Mouse (Mus musculus) liver, adult 2 months (tissue): ENCODE results near the gene Atg16l1. TPM values are rescaled to one million over a fixed set of nuclear protein-coding genes. Genes with fewer than 3 reads are reported as not detected.

Experiments
- DNase-seq: peaks from one replicate; pipeline ENCODE4 v3.0.0-alpha.2; 2011; ENCODE audit warnings: low read depth, low spot score; ENCODE audit errors: extremely low read depth
- H3K27ac ChIP-seq: fragments of 200-500 bp; replicated peaks from 2 replicates; pipeline ENCODE4 v1.5.1; 2012; ENCODE audit warnings: low read depth, mild to moderate bottlenecking, control low read depth, inconsistent platforms, low read length; ENCODE audit not compliant: insufficient read depth
- H3K27me3 ChIP-seq: fragments of 200-500 bp; 2 replicates; pipeline ENCODE4 v1.6.1; 2012; ENCODE audit warnings: mild to moderate bottlenecking, moderate library complexity, low read length, inconsistent platforms; ENCODE audit not compliant: control insufficient read depth, insufficient read depth
- H3K36me3 ChIP-seq: fragments of 200-500 bp; 2 replicates; pipeline ENCODE4 v1.6.1; 2012; ENCODE audit warnings: low read length, inconsistent platforms; ENCODE audit not compliant: control insufficient read depth, insufficient read depth
- H3K4me1 ChIP-seq: fragments of 200-500 bp; 2 replicates; pipeline ENCODE4 v1.6.1; 2011; ENCODE audit warnings: low read length; ENCODE audit not compliant: control insufficient read depth, insufficient read depth
- H3K4me3 ChIP-seq: fragments of 200-500 bp; 2 replicates; pipeline ENCODE4 v1.5.1; 2011; ENCODE audit warnings: low read depth, mild to moderate bottlenecking, control low read depth, low read length, moderate library complexity; ENCODE audit not compliant: insufficient read depth
- H3K79me2 ChIP-seq: fragments of 200-500 bp; 2 replicates; pipeline ENCODE4 v1.6.1; 2012; ENCODE audit warnings: inconsistent platforms, mild to moderate bottlenecking, low read length, moderate library complexity; ENCODE audit not compliant: control insufficient read depth, insufficient read depth
- H3K9ac ChIP-seq: fragments of 200-500 bp; 2 replicates; pipeline ENCODE4 v1.6.1; 2012; ENCODE audit warnings: low read depth, mild to moderate bottlenecking, control low read depth, inconsistent platforms, low read length
- CTCF ChIP-seq: fragments of 200-500 bp; IDR thresholded peaks from 2 replicates; pipeline ENCODE4 v1.5.1; 2011; ENCODE audit warnings: low read depth, low read length, control low read depth
- POLR2A ChIP-seq: fragments of 200-500 bp; IDR thresholded peaks from 2 replicates; pipeline ENCODE4 v1.6.1; 2011; ENCODE audit warnings: low read length, control low read depth; ENCODE audit not compliant: insufficient read depth; ENCODE audit errors: extremely low read depth
- WGBS: fragments of 180-500 bp; shearing (Covaris S2); methylation state at CpG from one replicate; pipeline ENCODE4 v1.1.7; 2018; 5-methylcytosine and 5-hydroxymethylcytosine counted together
- polyA plus RNA-seq: library from polyadenylated mRNA; depleted of rRNA; stranded (reverse); fragments of >200 nt; gene quantifications from 2 replicates; pipeline ENCODE4 v1.2.3, GENCODE M21; 2012; rRNA removed
- total RNA-seq: library from RNA; depleted of rRNA; stranded (reverse); fragments of >200 nt; gene quantifications from 2 replicates; pipeline ENCODE4 v1.2.3, GENCODE M21; 2014; rRNA removed

The Atg16l1 gene
- 30.5 and 33.2 TPM in 2 replicates for total RNA-seq
- polyA plus RNA-seq: 17.6 and 23.1 TPM in 2 replicates

GRCm38 (mm10) chr1:87755641-87756470 lies at the start of gene Atg16l1:
Atg16l1 (plus strand) TSS chr1:87755870.
- WGBS: 1% methylated on average over 79 of the region's 79 CpGs
- peak; percentile 69; the same call in 1 of the 2 replicates for TF ChIP-seq POLR2A
- TF ChIP-seq CTCF: peak; percentile 55
- Histone ChIP-seq H3K9ac (peak within 1 kb of the TSS; percentile 99), H3K36me3 (peaks cover 21% of the 10 kb centered on the region), H3K79me2 (peaks cover 21% of the 10 kb centered on the region), H3K4me3 (peak within 1 kb of the TSS; percentile 97), H3K27ac (peak within 1 kb of the TSS; percentile 80), H3K27me3 (no peaks in the 10 kb centered on the region), H3K4me1 (peaks cover 10% of the 10 kb centered on the region)
- peak; percentile 87 for DNase-seq

DNA sequence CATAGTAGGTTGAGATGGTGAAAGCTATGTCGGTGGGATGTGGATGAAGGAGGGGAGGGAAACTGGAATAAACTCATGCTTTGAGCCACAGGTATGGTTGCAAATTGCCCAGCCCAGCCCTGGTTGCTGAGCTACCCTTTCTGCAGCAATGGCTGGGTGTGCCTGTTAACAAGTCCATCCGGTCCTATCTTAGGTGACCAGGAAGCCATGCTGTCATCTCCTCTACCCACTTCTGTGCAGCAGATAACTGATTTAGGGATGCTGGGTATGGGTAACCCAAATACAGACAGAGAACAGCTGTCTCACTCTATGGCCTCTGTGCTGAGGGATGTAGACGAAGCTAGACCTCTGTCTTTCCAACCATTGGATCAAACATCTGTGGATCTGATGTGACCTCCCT lies 49.3 kb upstream of the Atg16l1 start:
- no peak overlapping the region for H3K27ac ChIP-seq
- no peak overlapping the region for H3K9ac ChIP-seq
- no peaks in the 10 kb centered on the region for H3K27me3 ChIP-seq
- no peaks in the 10 kb centered on the region for H3K4me1 ChIP-seq
- 93% methylated on average over 3 of the region's 3 CpGs for WGBS
- no peak overlapping the region for H3K4me3 ChIP-seq
- H3K36me3 ChIP-seq: no peaks in the 10 kb centered on the region
- no peaks in the 10 kb centered on the region for H3K79me2 ChIP-seq
- TF ChIP-seq CTCF: no peak
- no peak for TF ChIP-seq POLR2A
- DNase-seq: no peak

GRCm38 (mm10) chr1:87709020-87709419 lies 46.6 kb upstream of the Atg16l1 start:
- no peak for TF ChIP-seq CTCF
- no peak for TF ChIP-seq POLR2A
- DNase-seq: no peak
- 83% methylated on average over 6 of the region's 6 CpGs for whole genome bisulfite sequencing
- Histone ChIP-seq H3K27ac (no peak overlapping the region), H3K4me1 (no peaks in the 10 kb centered on the region), H3K9ac (no peak overlapping the region), H3K79me2 (no peaks in the 10 kb centered on the region), H3K36me3 (no peaks in the 10 kb centered on the region), H3K27me3 (no peaks in the 10 kb centered on the region), H3K4me3 (no peak overlapping the region)

DNA sequence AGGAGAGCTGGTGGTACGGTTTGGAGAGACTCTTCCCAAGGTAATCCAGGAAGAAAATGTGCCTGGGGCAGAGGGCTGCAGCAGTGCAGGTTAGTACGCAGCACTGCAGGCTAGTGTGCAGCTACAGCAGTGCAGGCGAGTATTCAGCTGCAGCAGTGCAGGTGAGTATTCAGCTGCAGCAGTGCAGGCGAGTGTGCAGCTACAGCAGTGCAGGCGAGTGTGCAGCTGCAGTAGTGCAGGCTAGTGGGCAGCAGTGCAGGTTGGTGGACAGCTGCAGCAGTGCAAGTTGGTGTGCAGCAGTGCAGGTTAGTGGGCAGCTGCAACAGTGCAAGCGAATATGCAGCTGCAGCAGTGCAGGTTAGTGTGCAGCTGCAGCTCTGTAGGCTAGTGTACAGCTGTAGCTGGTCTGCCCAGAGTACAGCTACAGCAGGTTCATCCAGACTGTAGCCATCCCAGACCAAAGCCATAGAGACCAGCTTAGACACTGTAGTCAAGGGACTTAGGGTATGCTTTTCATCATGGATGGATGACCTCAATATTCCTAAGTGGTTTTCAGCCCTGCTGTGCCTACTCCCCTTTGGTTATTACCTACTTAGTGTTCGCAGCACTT lies 45.9 kb upstream of the Atg16l1 start:
- Histone ChIP-seq H3K27ac (no peak overlapping the region), H3K79me2 (no peaks in the 10 kb centered on the region), H3K9ac (no peak overlapping the region), H3K27me3 (no peaks in the 10 kb centered on the region), H3K36me3 (no peaks in the 10 kb centered on the region), H3K4me3 (no peak overlapping the region), H3K4me1 (no peaks in the 10 kb centered on the region)
- no peak for TF ChIP-seq CTCF
- no peak for TF ChIP-seq POLR2A
- no peak for DNase-seq
- 82% methylated on average over 7 of the region's 7 CpGs for WGBS

- Histone ChIP-seq H3K27me3 (no peaks in the 10 kb centered on the region), H3K79me2 (no peaks in the 10 kb centered on the region), H3K9ac (no peak overlapping the region), H3K27ac (no peak overlapping the region), H3K36me3 (no peaks in the 10 kb centered on the region), H3K4me3 (no peak overlapping the region), H3K4me1 (no peaks in the 10 kb centered on the region)
- TF ChIP-seq CTCF: no peak
- 88% methylated on average over 10 of the region's 10 CpGs for WGBS
- no peak for DNase-seq
Observed at GRCm38 (mm10) chr1:87711938-87712613, 43.6 kb upstream of the Atg16l1 start.

DNA sequence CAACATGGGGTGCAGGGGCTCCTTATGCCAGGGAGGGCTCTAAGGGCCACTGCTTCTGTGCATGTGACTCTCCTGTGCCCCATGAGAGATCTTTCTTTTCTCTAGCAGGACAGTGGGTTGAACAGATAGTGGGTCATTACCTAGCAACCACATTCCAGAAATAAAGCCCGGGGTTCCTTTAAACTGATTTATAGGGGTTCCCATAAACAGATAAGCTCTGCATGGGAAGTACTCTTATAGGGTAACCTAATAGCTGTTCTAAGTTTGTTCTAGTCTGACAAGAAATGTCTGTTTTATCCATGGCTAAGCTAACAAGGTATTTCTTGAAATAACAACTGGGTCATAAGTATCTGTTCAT lies 43.1 kb upstream of the Atg16l1 start:
- Histone ChIP-seq H3K4me3 (no peak overlapping the region), H3K79me2 (no peaks in the 10 kb centered on the region), H3K36me3 (no peaks in the 10 kb centered on the region), H3K27me3 (no peaks in the 10 kb centered on the region), H3K27ac (no peak overlapping the region), H3K9ac (no peak overlapping the region), H3K4me1 (no peaks in the 10 kb centered on the region)
- WGBS: 91% methylated on average over 1 of the region's 1 CpGs
- no peak for TF ChIP-seq POLR2A
- no peak for TF ChIP-seq CTCF
- DNase-seq: no peak
